Mouse (Mus musculus) liver, postnatal 0 days (tissue): ENCODE data around the gene Pde4d. TPM values are rescaled to one million over a fixed set of nuclear protein-coding genes. Genes with fewer than 3 reads are reported as not detected.

ENCODE experiments used
- ATAC-seq: fragments of 200-750 bp; cut with Nextera tagmentation; 2 replicates; pipeline ENCODE4 v1.8.0; 2017; ENCODE audit warnings: mild to moderate bottlenecking, moderate library complexity
- DNase-seq: peaks from one replicate; pipeline ENCODE4 v3.0.0-alpha.2; 2016
- H3K27ac ChIP-seq: fragments of 300-500 bp; sonication (generic); 2 replicates; pipeline ENCODE4 v1.5.1; 2014; ENCODE audit warnings: antibody characterized with exemption, moderate library complexity, mild to moderate bottlenecking, low read depth
- H3K27me3 ChIP-seq: fragments of 300-500 bp; sonication (generic); 2 replicates; pipeline ENCODE4 v1.6.1; 2014; ENCODE audit warnings: low read length, control low read depth, mixed read lengths; ENCODE audit not compliant: insufficient read depth
- H3K36me3 ChIP-seq: fragments of 300-500 bp; sonication (generic); replicated peaks from 2 replicates; pipeline ENCODE4 v1.6.1; 2014; ENCODE audit warnings: mild to moderate bottlenecking, control low read depth, low read length, moderate library complexity, mixed read lengths; ENCODE audit not compliant: insufficient read depth
- H3K4me1 ChIP-seq: fragments of 300-500 bp; sonication (generic); 2 replicates; pipeline ENCODE4 v1.6.1; 2014; ENCODE audit warnings: antibody characterized with exemption, mild to moderate bottlenecking, control low read depth; ENCODE audit not compliant: insufficient read depth
- H3K4me2 ChIP-seq: fragments of 300-500 bp; sonication (generic); 2 replicates; pipeline ENCODE4 v1.6.1; 2014; ENCODE audit warnings: low read depth, mild to moderate bottlenecking, low read length, moderate library complexity, mixed read lengths
- H3K4me3 ChIP-seq: fragments of 300-500 bp; sonication (generic); 2 replicates; pipeline ENCODE4 v1.5.1; 2014; ENCODE audit warnings: low read depth, low read length
- H3K9ac ChIP-seq: fragments of 300-500 bp; sonication (generic); replicated peaks from 2 replicates; pipeline ENCODE4 v1.6.1; 2014; ENCODE audit warnings: mild to moderate bottlenecking, moderate library complexity
- H3K9me3 ChIP-seq: fragments of 300-500 bp; sonication (generic); 2 replicates; pipeline ENCODE4 v1.6.1; 2016; ENCODE audit warnings: mild to moderate bottlenecking, control low read depth, low read length, mixed read lengths
- CTCF ChIP-seq: sonication (generic); IDR thresholded peaks from 2 replicates; pipeline ENCODE4 v1.5.1; 2016; ENCODE audit warnings: antibody characterized with exemption, low read depth
- EP300 ChIP-seq: IDR thresholded peaks from 2 replicates; pipeline ENCODE4 v1.6.1; 2016; ENCODE audit warnings: antibody characterized with exemption, low read depth, mild to moderate bottlenecking
- WGBS: fragments of 180-500 bp; shearing (Covaris S2); extraction: QIAGEN DNeasy Blood & Tissue Kit; methylation state at CpG from one replicate; pipeline ENCODE4 v1.1.7; 2014; ENCODE audit not compliant: insufficient replicate concordance; 5-methylcytosine and 5-hydroxymethylcytosine counted together
- polyA plus RNA-seq: library from polyadenylated mRNA; unstranded; fragments of >200 nt; fragmentation: Nextera tagmentation; extraction: Ambion mirVana; gene quantifications from 2 replicates; pipeline ENCODE4 v1.2.1, GENCODE M21; 2015

Pde4d gene
- polyA plus RNA-seq, 1 experiment from 2014 or later, result 6.1 TPM

GRCm38 (mm10) chr13:109646597-109647232, 1197.0 kb downstream of the Pde4d start:
- H3K9ac ChIP-seq, result no peak overlapping the region
- no peaks in the 10 kb centered on the region for H3K36me3 ChIP-seq
- DNase-seq (no peak), ATAC-seq (no peak)
- peak overlapping the region; percentile 45; the same call in 1 of the 2 replicates for H3K27ac ChIP-seq
- no peaks in the 10 kb centered on the region for H3K9me3 ChIP-seq
- TF ChIP-seq EP300 (no peak), CTCF (no peak)
- H3K4me2 ChIP-seq, result no peak overlapping the region; the same call in 1 of the 2 replicates
- no peak overlapping the region for H3K4me3 ChIP-seq
- H3K4me1 ChIP-seq, result peaks cover 36% of the 10 kb centered on the region
- H3K27me3 ChIP-seq, result no peaks in the 10 kb centered on the region
- WGBS, result 37% methylated on average over 11 of the region's 11 CpGs

GRCm38 (mm10) chr13:109647479-109648199, 1197.9 kb downstream of the Pde4d start:
- no peak overlapping the region for H3K4me3 ChIP-seq
- H3K4me1 ChIP-seq, result peaks cover 44% of the 10 kb centered on the region
- DNase-seq (no peak), ATAC-seq (no peak; the same call in 1 of the 2 replicates)
- H3K9ac ChIP-seq, result no peak overlapping the region
- TF ChIP-seq CTCF, result no peak
- peak; percentile 97 for TF ChIP-seq EP300
- H3K27me3 ChIP-seq, result no peaks in the 10 kb centered on the region
- no peaks in the 10 kb centered on the region for H3K9me3 ChIP-seq
- H3K36me3 ChIP-seq, result no peaks in the 10 kb centered on the region
- H3K4me2 ChIP-seq, result peak overlapping the region; percentile 27
- H3K27ac ChIP-seq, result peak overlapping the region; percentile 64
- 54% methylated on average over 7 of the region's 7 CpGs for WGBS

GRCm38 (mm10) chr13:109648311-109648710, 1198.6 kb downstream of the Pde4d start:
- peaks cover 45% of the 10 kb centered on the region for H3K4me1 ChIP-seq
- WGBS, result 72% methylated on average over 3 of the region's 3 CpGs
- H3K4me2 ChIP-seq, result no peak overlapping the region; the same call in 1 of the 2 replicates
- no peak overlapping the region for H3K4me3 ChIP-seq
- DNase-seq (no peak), ATAC-seq (no peak)
- no peaks in the 10 kb centered on the region for H3K9me3 ChIP-seq
- H3K27ac ChIP-seq, result peak overlapping the region; percentile 64
- no peaks in the 10 kb centered on the region for H3K27me3 ChIP-seq
- no peak for TF ChIP-seq EP300
- TF ChIP-seq CTCF, result no peak
- no peaks in the 10 kb centered on the region for H3K36me3 ChIP-seq
- H3K9ac ChIP-seq, result no peak overlapping the region

GRCm38 (mm10) chr13:109651790-109652605, 1202.2 kb downstream of the Pde4d start:
- TF ChIP-seq EP300 (peak; percentile 97), CTCF (no peak)
- Histone ChIP-seq H3K4me1 (peaks cover 22% of the 10 kb centered on the region), H3K27ac (peak overlapping the region; percentile 84), H3K9ac (0 out of 2 replicates have a peak overlapping the region, but pooled peaks have one; percentile 1), H3K27me3 (no peaks in the 10 kb centered on the region), H3K4me2 (peak overlapping the region; percentile 47), H3K9me3 (no peaks in the 10 kb centered on the region), H3K36me3 (no peaks in the 10 kb centered on the region), H3K4me3 (no peak overlapping the region)
- peak; percentile 98 for ATAC-seq
- DNase-seq, result peak; percentile 50
- WGBS, result 52% methylated on average over 10 of the region's 10 CpGs

DNA sequence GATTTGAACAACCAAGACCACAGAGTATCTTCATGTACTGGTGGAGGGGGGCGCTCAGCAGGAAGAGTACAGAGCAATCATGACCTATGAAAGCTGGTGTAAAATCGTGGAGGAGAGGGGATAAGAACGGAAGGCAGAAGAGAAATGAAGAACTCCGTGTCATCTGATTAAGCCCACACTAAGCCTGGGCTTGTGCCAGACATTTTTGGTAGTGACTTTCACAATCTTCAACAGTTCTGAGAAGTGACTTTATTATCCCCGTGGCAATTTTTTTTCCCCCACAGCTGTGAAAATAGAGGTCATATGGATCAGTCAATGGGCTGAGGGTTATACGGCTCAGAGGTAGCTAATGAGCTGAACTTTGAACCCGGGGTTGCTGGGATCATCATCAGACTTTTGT, 1202.9 kb downstream of the Pde4d start:
- Histone ChIP-seq H3K9ac (no peak overlapping the region), H3K9me3 (no peaks in the 10 kb centered on the region), H3K27me3 (no peaks in the 10 kb centered on the region), H3K36me3 (no peaks in the 10 kb centered on the region), H3K4me3 (no peak overlapping the region), H3K27ac (peak overlapping the region; percentile 84), H3K4me2 (peak overlapping the region; percentile 47; the same call in 1 of the 2 replicates), H3K4me1 (peaks cover 22% of the 10 kb centered on the region)
- DNase-seq, result no peak
- 34% methylated on average over 7 of the region's 7 CpGs for WGBS
- TF ChIP-seq EP300, result no peak
- TF ChIP-seq CTCF, result no peak
- no peak for ATAC-seq

DNA sequence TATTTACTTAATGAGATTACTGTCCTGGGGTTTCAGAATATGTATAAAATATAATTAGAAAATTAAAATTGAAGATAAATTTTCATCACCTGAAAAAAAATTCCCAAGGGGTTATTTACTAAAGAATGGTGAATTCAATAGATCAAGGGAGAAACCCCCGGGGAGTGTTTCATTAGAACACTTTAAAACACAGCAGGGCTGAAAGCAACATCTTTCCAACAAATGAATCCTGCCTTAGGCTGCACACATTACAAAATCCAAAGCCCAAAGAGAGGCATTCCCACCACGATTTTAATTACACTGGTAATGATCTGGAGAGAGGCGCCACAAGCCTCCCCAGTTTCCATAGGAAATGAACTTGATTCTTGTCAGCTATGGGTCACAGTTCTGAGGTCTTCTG, 1205.6 kb downstream of the Pde4d start:
- TF ChIP-seq CTCF (no peak), EP300 (no peak)
- H3K4me3 ChIP-seq, result no peak overlapping the region
- H3K4me2 ChIP-seq, result no peak overlapping the region
- 80% methylated on average over 3 of the region's 3 CpGs for WGBS
- no peak overlapping the region for H3K9ac ChIP-seq
- peaks cover 18% of the 10 kb centered on the region for H3K4me1 ChIP-seq
- ATAC-seq, result no peak
- no peaks in the 10 kb centered on the region for H3K36me3 ChIP-seq
- no peaks in the 10 kb centered on the region for H3K9me3 ChIP-seq
- no peak for DNase-seq
- no peak overlapping the region for H3K27ac ChIP-seq
- H3K27me3 ChIP-seq, result no peaks in the 10 kb centered on the region
